Mouse (Mus musculus): Measurements from ENCODE around the gene Ino80e. TPM values are rescaled to one million over a fixed set of nuclear protein-coding genes. Genes with fewer than 3 reads are reported as not detected.
A peak's percentile ranks its signal among the peaks of the same experiment; 100 is the strongest.

Ino80e gene
- polyA plus RNA-seq, 1 experiment from 2014 or later: 90.9 TPM

- Histone ChIP-seq H3K4me3 (no peak overlapping the region), H3K4me1 (peaks cover 19% of the 10 kb centered on the region), H3K9ac (replicated peaks) (no peak overlapping the region), H3K27me3 (no peaks in the 10 kb centered on the region), H3K27ac (replicated peaks) (no peak overlapping the region), H3K9me3 (no peaks in the 10 kb centered on the region), H3K4me2 (replicated peaks) (no peak overlapping the region), H3K36me3 (peaks cover 83% of the 10 kb centered on the region)
- no peak for ATAC-seq (ENCODE audit: low FRiP score, low read depth)
- 100% methylated on average over 1 of the region's 1 CpGs for WGBS
These were observed 15.1 kb upstream of the Ino80e start for GRCm38 (mm10) chr7:126877239-126877638.

GRCm38 (mm10) chr7:126870520-126870891, 8.3 kb upstream of the Ino80e start:
- Histone ChIP-seq H3K27ac (replicated peaks) (no peak overlapping the region), H3K36me3 (peaks cover 100% of the 10 kb centered on the region), H3K4me2 (replicated peaks) (no peak overlapping the region), H3K4me3 (no peak overlapping the region), H3K4me1 (no peaks in the 10 kb centered on the region), H3K27me3 (no peaks in the 10 kb centered on the region), H3K9ac (replicated peaks) (no peak overlapping the region), H3K9me3 (no peaks in the 10 kb centered on the region)
- WGBS: 100% methylated on average over 2 of the region's 2 CpGs
- no peak for ATAC-seq (ENCODE audit: low FRiP score, low read depth)

- H3K27me3 ChIP-seq: no peaks in the 10 kb centered on the region
- H3K4me2 ChIP-seq (replicated peaks): no peak overlapping the region
- H3K4me1 ChIP-seq: no peaks in the 10 kb centered on the region
- no peak overlapping the region; the same call in 1 of the 2 replicates for H3K9ac ChIP-seq (replicated peaks)
- peaks cover 100% of the 10 kb centered on the region for H3K36me3 ChIP-seq
- H3K4me3 ChIP-seq: no peak overlapping the region
- H3K9me3 ChIP-seq: no peaks in the 10 kb centered on the region
- H3K27ac ChIP-seq (replicated peaks): no peak overlapping the region
- no peak for ATAC-seq (ENCODE audit: low FRiP score, low read depth)
- 91% methylated on average over 23 of the region's 23 CpGs for WGBS
These were observed 7.8 kb upstream of the Ino80e start for GRCm38 (mm10) chr7:126869780-126870519.

GRCm38 (mm10) chr7:126868003-126868402, 5.8 kb upstream of the Ino80e start:
- Histone ChIP-seq H3K9me3 (no peaks in the 10 kb centered on the region), H3K4me3 (no peak overlapping the region), H3K27me3 (no peaks in the 10 kb centered on the region), H3K9ac (replicated peaks) (no peak overlapping the region), H3K36me3 (peaks cover 96% of the 10 kb centered on the region), H3K4me1 (peaks cover 17% of the 10 kb centered on the region), H3K27ac (replicated peaks) (no peak overlapping the region), H3K4me2 (replicated peaks) (no peak overlapping the region)
- ATAC-seq (ENCODE audit: low FRiP score, low read depth): no peak
- WGBS: 85% methylated on average over 12 of the region's 12 CpGs

GRCm38 (mm10) chr7:126867534-126867933, 5.4 kb upstream of the Ino80e start:
- H3K36me3 ChIP-seq: peaks cover 91% of the 10 kb centered on the region
- 95% methylated on average over 2 of the region's 2 CpGs for WGBS

GRCm38 (mm10) chr7:126863791-126864190, 1.6 kb upstream of the Ino80e start:
- H3K4me1 ChIP-seq: peaks cover 32% of the 10 kb centered on the region
- peak overlapping the region; percentile 81 for H3K4me2 ChIP-seq (replicated peaks)
- peaks cover 61% of the 10 kb centered on the region for H3K36me3 ChIP-seq
- H3K4me3 ChIP-seq: peak overlapping the region; percentile 59
- ATAC-seq (ENCODE audit: low FRiP score, low read depth): no peak
- H3K27me3 ChIP-seq: no peaks in the 10 kb centered on the region
- 64% methylated on average over 6 of the region's 6 CpGs for WGBS
- peak overlapping the region; percentile 63 for H3K27ac ChIP-seq (replicated peaks)
- H3K9me3 ChIP-seq: no peaks in the 10 kb centered on the region
- peak overlapping the region; percentile 65 for H3K9ac ChIP-seq (replicated peaks)

More at GRCm38 (mm10) chr7:126867534-126867933, 5.4 kb upstream of the Ino80e start:
- Histone ChIP-seq H3K9ac (replicated peaks) (no peak overlapping the region), H3K27ac (replicated peaks) (no peak overlapping the region), H3K4me1 (peaks cover 22% of the 10 kb centered on the region), H3K9me3 (no peaks in the 10 kb centered on the region), H3K4me2 (replicated peaks) (no peak overlapping the region), H3K27me3 (no peaks in the 10 kb centered on the region), H3K4me3 (no peak overlapping the region)
- no peak for ATAC-seq (ENCODE audit: low FRiP score, low read depth)

GRCm38 (mm10) chr7:126861429-126862130, 597 bp downstream of the Ino80e start, which contains the start of gene Hirip3:
Gene Hirip3, plus strand, starts transcription at chr7:126861972.
- peak; percentile 90 for ATAC-seq (ENCODE audit: low FRiP score, low read depth)
- Histone ChIP-seq H3K27me3 (no peaks in the 10 kb centered on the region), H3K9ac (replicated peaks) (peak within 1 kb of the TSS; percentile 69), H3K36me3 (peaks cover 60% of the 10 kb centered on the region), H3K4me3 (peak within 1 kb of the TSS; percentile 59), H3K4me2 (replicated peaks) (peak within 1 kb of the TSS; percentile 81), H3K27ac (replicated peaks) (peak within 1 kb of the TSS; percentile 84), H3K4me1 (peaks cover 40% of the 10 kb centered on the region), H3K9me3 (no peaks in the 10 kb centered on the region)
- 3% methylated on average over 42 of the region's 42 CpGs for WGBS

- Histone ChIP-seq H3K4me2 (replicated peaks) (peak overlapping the region; percentile 81), H3K4me1 (peaks cover 40% of the 10 kb centered on the region), H3K36me3 (peaks cover 60% of the 10 kb centered on the region), H3K27me3 (no peaks in the 10 kb centered on the region), H3K4me3 (peak overlapping the region; percentile 59), H3K9me3 (no peaks in the 10 kb centered on the region), H3K27ac (replicated peaks) (no peak overlapping the region), H3K9ac (replicated peaks) (peak overlapping the region; percentile 69)
- ATAC-seq (ENCODE audit: low FRiP score, low read depth): no peak
- 74% methylated on average over 5 of the region's 5 CpGs for WGBS
These were observed 1.2 kb downstream of the Ino80e start for GRCm38 (mm10) chr7:126860987-126861386.

- no peak overlapping the region for H3K27ac ChIP-seq (replicated peaks)
- H3K4me2 ChIP-seq (replicated peaks): no peak overlapping the region
- H3K36me3 ChIP-seq: peaks cover 73% of the 10 kb centered on the region
- no peak overlapping the region; the same call in 1 of the 2 replicates for H3K9ac ChIP-seq (replicated peaks)
- no peaks in the 10 kb centered on the region for H3K27me3 ChIP-seq
- H3K4me3 ChIP-seq: no peak overlapping the region
- WGBS: 76% methylated on average over 9 of the region's 9 CpGs
- H3K9me3 ChIP-seq: no peaks in the 10 kb centered on the region
- ATAC-seq (ENCODE audit: low FRiP score, low read depth): no peak
- peaks cover 16% of the 10 kb centered on the region for H3K4me1 ChIP-seq
These were observed 5.3 kb downstream of the Ino80e start for GRCm38 (mm10) chr7:126856741-126857420.

GRCm38 (mm10) chr7:126855641-126856040, 6.5 kb downstream of the Ino80e start:
- Histone ChIP-seq H3K4me2 (replicated peaks) (no peak overlapping the region), H3K36me3 (peaks cover 78% of the 10 kb centered on the region), H3K9me3 (no peaks in the 10 kb centered on the region), H3K9ac (replicated peaks) (no peak overlapping the region), H3K4me1 (peaks cover 8% of the 10 kb centered on the region), H3K27ac (replicated peaks) (no peak overlapping the region), H3K27me3 (0 out of 2 replicates have a peak, but pooled peaks cover 4% of the 10 kb centered on the region), H3K4me3 (no peak overlapping the region)
- 88% methylated on average over 3 of the region's 3 CpGs for WGBS
- ATAC-seq (ENCODE audit: low FRiP score, low read depth): no peak

GRCm38 (mm10) chr7:126853454-126853853, 8.7 kb downstream of the Ino80e start:
- Histone ChIP-seq H3K4me2 (replicated peaks) (no peak overlapping the region), H3K9me3 (no peaks in the 10 kb centered on the region), H3K4me1 (peaks cover 13% of the 10 kb centered on the region), H3K27me3 (peaks cover 25% of the 10 kb centered on the region), H3K4me3 (no peak overlapping the region), H3K36me3 (peaks cover 67% of the 10 kb centered on the region), H3K27ac (replicated peaks) (no peak overlapping the region), H3K9ac (replicated peaks) (no peak overlapping the region)
- no peak for ATAC-seq (ENCODE audit: low FRiP score, low read depth)
- 89% methylated on average over 5 of the region's 5 CpGs for WGBS

- H3K9me3 ChIP-seq: no peaks in the 10 kb centered on the region
- peaks cover 45% of the 10 kb centered on the region for H3K36me3 ChIP-seq
- H3K4me1 ChIP-seq: peaks cover 18% of the 10 kb centered on the region
- H3K4me3 ChIP-seq: no peak overlapping the region
- no peak for ATAC-seq (ENCODE audit: low FRiP score, low read depth)
- H3K27ac ChIP-seq (replicated peaks): no peak overlapping the region
- H3K4me2 ChIP-seq (replicated peaks): no peak overlapping the region
- H3K9ac ChIP-seq (replicated peaks): no peak overlapping the region
- H3K27me3 ChIP-seq: peaks cover 45% of the 10 kb centered on the region
- WGBS: 33% methylated on average over 12 of the region's 12 CpGs
These were observed 11.0 kb downstream of the Ino80e start for GRCm38 (mm10) chr7:126851192-126851591.

Data from midbrain, embryonic 12.5 days (tissue).